Mouse (Mus musculus) MEL (cell line): Measurements from ENCODE around the gene Enpp4. TPM values are rescaled to one million over a fixed set of nuclear protein-coding genes. Genes with fewer than 3 reads are reported as not detected.

ENCODE experiments used
- DNase-seq: peaks from one replicate; pipeline ENCODE4 v3.0.0; 2011; ENCODE audit warnings: low read depth, low spot score
- H3K27ac ChIP-seq: 2 replicates; pipeline ENCODE4 v1.5.1; 2012; ENCODE audit warnings: low read depth, mild to moderate bottlenecking, control low read depth, low read length, moderate library complexity; ENCODE audit not compliant: control insufficient read depth
- H3K27me3 ChIP-seq, 2 experiments: fragments of 150-350 bp in 1 of 2; sonication (generic) in 1 of 2; 2 replicates each; pipeline ENCODE4 v1.6.1; 2012; ENCODE audit warnings: low read length in 2 of 2, mild to moderate bottlenecking in 2 of 2, improper control_type of control experiment in 1 of 2, moderate library complexity in 1 of 2; ENCODE audit not compliant: insufficient read depth in 2 of 2, control insufficient read depth in 1 of 2
- H3K36me3 ChIP-seq, 2 experiments: 2 replicates each; pipeline ENCODE4 v1.6.1; 2012 to 2014; ENCODE audit warnings: low read length in 2 of 2, improper control_type of control experiment in 1 of 2, inconsistent platforms in 1 of 2, mild to moderate bottlenecking in 1 of 2; ENCODE audit not compliant: insufficient read depth in 2 of 2, control insufficient read depth in 1 of 2
- H3K4me1 ChIP-seq, 2 experiments: fragments of 150-350 bp in 1 of 2; sonication (generic) in 1 of 2; 2 replicates each; pipeline ENCODE4 v1.6.1; 2012; ENCODE audit warnings: low read length in 2 of 2, improper control_type of control experiment in 1 of 2, mild to moderate bottlenecking in 1 of 2; ENCODE audit not compliant: insufficient read depth in 2 of 2, control insufficient read depth in 1 of 2
- H3K4me3 ChIP-seq, 2 experiments: fragments of 150-350 bp in 1 of 2; sonication (generic) in 1 of 2; 2 replicates each; pipeline ENCODE4 v1.5.1; 2012; ENCODE audit warnings: low read depth in 2 of 2, low read length in 2 of 2, mild to moderate bottlenecking in 2 of 2, moderate library complexity in 2 of 2, control low read depth in 1 of 2, improper control_type of control experiment in 1 of 2; ENCODE audit not compliant: control insufficient read depth in 1 of 2, insufficient read depth in 1 of 2
- H3K79me2 ChIP-seq: 2 replicates; pipeline ENCODE4 v1.6.1; 2012; ENCODE audit warnings: mild to moderate bottlenecking, low read length, moderate library complexity; ENCODE audit not compliant: control insufficient read depth, poor library complexity, insufficient read depth
- H3K9ac ChIP-seq: 2 replicates; pipeline ENCODE4 v1.6.1; 2012; ENCODE audit warnings: low read depth, mild to moderate bottlenecking, control low read depth, low read length, moderate library complexity; ENCODE audit not compliant: control insufficient read depth, poor library complexity, severe bottlenecking
- H3K9me3 ChIP-seq: fragments of 150-350 bp; sonication (generic); replicated peaks from 2 replicates; pipeline ENCODE4 v1.6.1; 2012; ENCODE audit warnings: mild to moderate bottlenecking, low read length, improper control_type of control experiment, moderate library complexity; ENCODE audit not compliant: insufficient read depth
- CHD1 ChIP-seq: IDR thresholded peaks from 2 replicates; pipeline ENCODE4 v1.6.1; 2012; ENCODE audit warnings: low read depth, mild to moderate bottlenecking, inconsistent platforms, low read length, improper control_type of control experiment
- ELF1 ChIP-seq: IDR thresholded peaks from 2 replicates; pipeline ENCODE4 v1.6.1; 2014; ENCODE audit warnings: low read depth, mild to moderate bottlenecking, inconsistent platforms, low read length, improper control_type of control experiment, moderate library complexity
- EP300 ChIP-seq, 2 experiments: IDR thresholded peaks; 2 replicates each; pipeline ENCODE4 v1.6.1; 2011; ENCODE audit warnings: improper control_type of control experiment in 2 of 2, low read length in 2 of 2, low read depth in 1 of 2, mild to moderate bottlenecking in 1 of 2
- ETS1 ChIP-seq: IDR thresholded peaks from 2 replicates; pipeline ENCODE4 v1.6.1; 2012; ENCODE audit warnings: low read depth, mild to moderate bottlenecking, inconsistent platforms, low read length, improper control_type of control experiment, moderate library complexity
- GABPA ChIP-seq: IDR thresholded peaks from 2 replicates; pipeline ENCODE4 v1.6.1; 2012; ENCODE audit warnings: low read depth, mild to moderate bottlenecking, inconsistent platforms, low read length, improper control_type of control experiment, moderate library complexity
- GATA1 ChIP-seq: IDR thresholded peaks from 2 replicates; pipeline ENCODE4 v1.6.1; 2011; ENCODE audit warnings: low read depth, low read length, improper control_type of control experiment
- MEF2A ChIP-seq: IDR thresholded peaks from 2 replicates; pipeline ENCODE4 v1.6.1; 2014; ENCODE audit warnings: low read depth, mild to moderate bottlenecking, inconsistent platforms, low read length, improper control_type of control experiment; ENCODE audit not compliant: poor library complexity, insufficient replicate concordance, severe bottlenecking; ENCODE audit errors: extremely low read depth
- MXI1 ChIP-seq: IDR thresholded peaks from 2 replicates; pipeline ENCODE4 v1.6.1; 2011; ENCODE audit warnings: mild to moderate bottlenecking, low read depth, low read length, improper control_type of control experiment
- MYC ChIP-seq: IDR thresholded peaks from 2 replicates; pipeline ENCODE4 v1.6.1; 2011; ENCODE audit warnings: low read depth, mild to moderate bottlenecking, low read length, improper control_type of control experiment, moderate library complexity
- POLR2AphosphoS2 ChIP-seq: IDR thresholded peaks from 2 replicates; pipeline ENCODE4 v1.6.1; 2011; ENCODE audit warnings: low read length, improper control_type of control experiment
- TAL1 ChIP-seq: IDR thresholded peaks from 2 replicates; pipeline ENCODE4 v1.6.1; 2012; ENCODE audit warnings: mild to moderate bottlenecking, inconsistent platforms, low read length, moderate library complexity, mixed read lengths
- TCF12 ChIP-seq: IDR thresholded peaks from 2 replicates; pipeline ENCODE4 v1.6.1; 2014; ENCODE audit warnings: low read depth, mild to moderate bottlenecking, inconsistent platforms, low read length, improper control_type of control experiment, moderate library complexity
- USF1 ChIP-seq: IDR thresholded peaks from 2 replicates; pipeline ENCODE4 v1.6.1; 2014; ENCODE audit warnings: low read depth, mild to moderate bottlenecking, inconsistent platforms, low read length, improper control_type of control experiment, moderate library complexity
- polyA plus RNA-seq, 2 experiments: library from polyadenylated mRNA; stranded (reverse) in 1 of 2; unstranded in 1 of 2; fragments of >175 nt in 1 of 2; fragments of >200 nt in 1 of 2; gene quantifications; 2 replicates each; pipeline versions ENCODE4 v1.2.1 to v1.2.4; 2012; ENCODE audit warnings: low replicate concordance in 2 of 2, low read depth in 1 of 2; ENCODE audit not compliant: insufficient read length in 2 of 2, insufficient read depth in 1 of 2, missing spikeins in 1 of 2
- total RNA-seq: library from RNA; depleted of rRNA; stranded (reverse); fragments of 300-350 nt; gene quantifications from 2 replicates; pipeline ENCODE4 v1.2.3, GENCODE M21; 2012

Enpp4 gene
- total and polyA plus RNA-seq, 3 experiments, result 13.9 to 21.7 TPM; not detected in 1

DNA sequence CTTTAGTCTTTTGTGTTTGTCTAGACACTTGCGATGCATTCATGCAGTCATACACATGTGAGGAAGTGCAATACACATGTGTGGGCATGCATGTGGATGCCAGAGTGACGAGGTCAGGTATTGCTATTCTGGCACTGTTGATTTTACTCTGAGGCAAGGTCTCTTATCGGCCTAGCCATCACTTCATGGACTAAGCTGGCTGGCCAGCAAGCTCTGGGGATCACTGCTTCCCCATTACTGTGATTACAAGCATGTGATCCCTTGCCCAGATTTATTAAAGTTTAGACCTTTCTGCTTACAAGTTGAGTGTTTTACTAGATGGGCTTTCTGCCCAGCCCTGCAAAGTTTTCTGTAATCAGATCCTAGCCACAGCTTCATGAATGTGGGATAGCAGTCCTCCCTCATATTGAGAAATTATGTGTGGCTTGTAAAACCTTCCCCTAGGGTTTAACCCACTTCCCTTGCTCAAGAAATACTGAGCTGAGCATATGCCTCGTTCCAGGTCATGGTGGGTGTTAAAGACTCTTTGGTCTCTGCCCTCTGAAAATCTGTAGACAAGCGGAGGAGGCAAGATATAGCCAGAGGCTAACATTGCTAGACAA lies 44.2 kb downstream of the Enpp4 start:
- no peak for DNase-seq
- Histone ChIP-seq H3K27ac (no peak overlapping the region), H3K79me2 (no peaks in the 10 kb centered on the region), H3K4me1 (no peaks in the 10 kb centered on the region; a peak in 1 of 4 replicates), H3K9me3 (no peaks in the 10 kb centered on the region), H3K9ac (no peak overlapping the region), H3K36me3 (no peaks in the 10 kb centered on the region; a peak in 1 of 4 replicates), H3K27me3 (no peaks in the 10 kb centered on the region), H3K4me3 (no peak overlapping the region)
- TF ChIP-seq POLR2AphosphoS2, result no peak
- TF ChIP-seq ETS1, result no peak

- no peaks in the 10 kb centered on the region; a peak in 1 of 4 replicates for H3K36me3 ChIP-seq
- no peaks in the 10 kb centered on the region for H3K27me3 ChIP-seq
- no peaks in the 10 kb centered on the region for H3K9me3 ChIP-seq
- DNase-seq, result no peak
- H3K27ac ChIP-seq, result no peak overlapping the region
- no peaks in the 10 kb centered on the region for H3K79me2 ChIP-seq
- H3K9ac ChIP-seq, result no peak overlapping the region
- H3K4me3 ChIP-seq, result no peak overlapping the region
- no peaks in the 10 kb centered on the region; a peak in 1 of 4 replicates for H3K4me1 ChIP-seq
- TF ChIP-seq MXI1, result no peak
- TF ChIP-seq ELF1, result no peak
- TF ChIP-seq MYC, result no peak
- TF ChIP-seq MEF2A, result no peak
- TF ChIP-seq USF1, result no peak
- TF ChIP-seq GABPA, result no peak
Measured at GRCm38 (mm10) chr17:44060781-44061180, 44.8 kb downstream of the Enpp4 start.

GRCm38 (mm10) chr17:44058145-44058544 lies 47.5 kb downstream of the Enpp4 start:
- H3K27me3 ChIP-seq, result no peaks in the 10 kb centered on the region

More at GRCm38 (mm10) chr17:44058145-44058544, 47.5 kb downstream of the Enpp4 start:
- Histone ChIP-seq H3K27ac (no peak overlapping the region), H3K9ac (no peak overlapping the region), H3K79me2 (no peaks in the 10 kb centered on the region), H3K4me1 (no peaks in the 10 kb centered on the region; a peak in 1 of 4 replicates), H3K36me3 (no peaks in the 10 kb centered on the region; a peak in 1 of 4 replicates), H3K4me3 (no peak overlapping the region), H3K9me3 (no peaks in the 10 kb centered on the region)
- peak; percentile 52 for DNase-seq
- peak; percentile 59 to 67 for TF ChIP-seq EP300 (IDR thresholded peaks at IDR 0.05; ENCODE audit: low read depth in 1 of 2, low read length in 2 of 2)
- TF ChIP-seq TAL1, result peak; percentile 55
- TF ChIP-seq TCF12, result peak; percentile 69
- no peak for TF ChIP-seq GABPA
- TF ChIP-seq CHD1, result no peak
- peak; percentile 34; the same call in 1 of the 2 replicates for TF ChIP-seq GATA1
